Mouse (Mus musculus): ENCODE results near the gene Cth. TPM values are rescaled to one million over a fixed set of nuclear protein-coding genes. Genes with fewer than 3 reads are reported as not detected.
A peak's percentile ranks its signal among the peaks of the same experiment; 100 is the strongest.

Gene Cth
- total and polyA plus RNA-seq, 2 experiments = 446 to 1,116 TPM

DNA sequence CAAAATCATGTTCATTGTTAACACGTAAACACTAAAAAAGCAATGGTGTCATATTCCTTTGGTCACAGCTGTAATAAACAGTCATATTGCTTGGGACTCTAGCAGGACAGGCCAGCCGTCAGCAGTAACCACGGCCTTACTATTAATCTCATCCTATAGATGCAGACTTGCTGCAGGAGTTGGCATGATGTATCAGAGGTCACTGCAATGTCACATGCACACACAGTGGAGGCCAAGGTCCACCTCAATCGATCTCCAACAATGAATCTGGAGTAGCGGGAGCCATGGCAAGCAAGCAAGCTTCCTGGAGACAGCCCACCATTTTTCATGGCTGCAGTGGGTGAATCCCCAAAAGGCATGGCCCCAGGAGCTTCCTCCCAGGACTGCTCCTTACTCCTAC lies 23.2 kb downstream of the Cth start:
- TF ChIP-seq POLR2A (IDR thresholded peaks at IDR 0.05; ENCODE audit: extremely low read depth, insufficient read depth, low read length) (no peak), CTCF (IDR thresholded peaks at IDR 0.05; ENCODE audit: low read depth, low read length) (no peak)
- Histone ChIP-seq H3K79me2 (ENCODE audit: control insufficient read depth, insufficient read depth, low read length) (no peaks in the 10 kb centered on the region; the same call in 1 of the 2 replicates), H3K4me3 (ENCODE audit: insufficient read depth, low read depth, low read length) (no peak overlapping the region), H3K9ac (ENCODE audit: low read depth, low read length) (no peak overlapping the region), H3K27ac (replicated peaks; ENCODE audit: insufficient read depth, low read depth, low read length) (no peak overlapping the region), H3K27me3 (ENCODE audit: control insufficient read depth, insufficient read depth, low read length) (no peaks in the 10 kb centered on the region), H3K36me3 (ENCODE audit: control insufficient read depth, insufficient read depth, low read length) (peaks cover 69% of the 10 kb centered on the region), H3K4me1 (ENCODE audit: control insufficient read depth, insufficient read depth, low read length) (peaks cover 13% of the 10 kb centered on the region; the same call in 1 of the 2 replicates)
- 58% methylated on average over 5 of the region's 5 CpGs for WGBS
- peak; percentile 73 for DNase-seq (ENCODE audit: extremely low read depth, low read depth, low spot score)

DNA sequence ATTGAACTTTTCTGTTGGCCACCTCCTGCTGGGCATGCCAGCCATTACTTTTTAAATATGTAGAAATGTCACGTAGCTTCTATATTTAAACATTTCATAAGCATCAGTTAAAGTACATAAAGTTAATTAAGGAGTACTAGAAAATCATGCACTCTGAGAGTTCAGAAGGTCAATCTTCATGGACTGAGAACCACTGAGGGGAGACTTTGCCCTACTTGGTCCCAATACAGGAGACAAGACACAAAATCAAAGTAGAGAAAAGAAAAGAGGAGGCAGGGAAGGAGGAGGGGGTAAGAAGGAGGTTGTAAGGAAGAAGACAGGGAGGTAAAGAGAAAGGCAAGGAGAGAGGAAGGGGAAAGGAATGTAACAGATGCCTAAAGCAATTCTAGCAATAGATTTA lies 24.9 kb downstream of the Cth start:
- H3K79me2 ChIP-seq (ENCODE audit: control insufficient read depth, insufficient read depth, low read length) = no peaks in the 10 kb centered on the region
- no peak overlapping the region for H3K9ac ChIP-seq (ENCODE audit: low read depth, low read length)
- H3K27me3 ChIP-seq (ENCODE audit: control insufficient read depth, insufficient read depth, low read length) = no peaks in the 10 kb centered on the region
- H3K27ac ChIP-seq (replicated peaks; ENCODE audit: insufficient read depth, low read depth, low read length) = no peak overlapping the region
- peaks cover 9% of the 10 kb centered on the region; the same call in 1 of the 2 replicates for H3K4me1 ChIP-seq (ENCODE audit: control insufficient read depth, insufficient read depth, low read length)
- no peak for TF ChIP-seq CTCF (IDR thresholded peaks at IDR 0.05; ENCODE audit: low read depth, low read length)
- TF ChIP-seq POLR2A (IDR thresholded peaks at IDR 0.05; ENCODE audit: extremely low read depth, insufficient read depth, low read length) = no peak
- H3K36me3 ChIP-seq (ENCODE audit: control insufficient read depth, insufficient read depth, low read length) = peaks cover 69% of the 10 kb centered on the region
- H3K4me3 ChIP-seq (ENCODE audit: insufficient read depth, low read depth, low read length) = no peak overlapping the region
- 74% methylated on average over 1 of the region's 1 CpGs for WGBS
- no peak for DNase-seq (ENCODE audit: extremely low read depth, low read depth, low spot score)

DNA sequence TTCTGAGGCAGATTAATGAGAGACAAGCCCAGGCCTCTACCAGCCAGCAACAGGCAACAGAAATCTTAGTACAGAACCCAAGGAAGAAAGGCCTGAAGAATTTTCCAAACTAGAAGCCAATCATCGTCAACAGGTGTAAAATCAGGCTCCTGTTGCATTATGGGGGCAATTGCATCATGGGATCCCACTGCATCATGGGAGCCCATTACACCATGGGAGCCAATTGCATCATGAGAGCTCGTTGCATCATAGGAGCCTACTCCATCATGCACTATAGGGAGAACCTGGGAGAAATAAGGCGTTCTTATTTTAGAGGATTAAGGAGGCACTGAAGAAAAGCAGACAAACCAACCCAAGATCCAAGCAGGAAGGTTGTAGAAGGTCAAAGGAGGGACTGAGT lies 27.2 kb downstream of the Cth start:
- H3K9ac ChIP-seq (ENCODE audit: low read depth, low read length) = no peak overlapping the region
- no peak for DNase-seq (ENCODE audit: extremely low read depth, low read depth, low spot score)
- no peak overlapping the region for H3K27ac ChIP-seq (replicated peaks; ENCODE audit: insufficient read depth, low read depth, low read length)
- 88% methylated on average over 3 of the region's 3 CpGs for WGBS
- TF ChIP-seq CTCF (IDR thresholded peaks at IDR 0.05; ENCODE audit: low read depth, low read length) (no peak), POLR2A (IDR thresholded peaks at IDR 0.05; ENCODE audit: extremely low read depth, insufficient read depth, low read length) (no peak)
- H3K27me3 ChIP-seq (ENCODE audit: control insufficient read depth, insufficient read depth, low read length) = no peaks in the 10 kb centered on the region
- H3K4me1 ChIP-seq (ENCODE audit: control insufficient read depth, insufficient read depth, low read length) = peaks cover 2% of the 10 kb centered on the region; the same call in 1 of the 2 replicates
- H3K36me3 ChIP-seq (ENCODE audit: control insufficient read depth, insufficient read depth, low read length) = peaks cover 67% of the 10 kb centered on the region
- no peaks in the 10 kb centered on the region for H3K79me2 ChIP-seq (ENCODE audit: control insufficient read depth, insufficient read depth, low read length)
- H3K4me3 ChIP-seq (ENCODE audit: insufficient read depth, low read depth, low read length) = no peak overlapping the region

DNA sequence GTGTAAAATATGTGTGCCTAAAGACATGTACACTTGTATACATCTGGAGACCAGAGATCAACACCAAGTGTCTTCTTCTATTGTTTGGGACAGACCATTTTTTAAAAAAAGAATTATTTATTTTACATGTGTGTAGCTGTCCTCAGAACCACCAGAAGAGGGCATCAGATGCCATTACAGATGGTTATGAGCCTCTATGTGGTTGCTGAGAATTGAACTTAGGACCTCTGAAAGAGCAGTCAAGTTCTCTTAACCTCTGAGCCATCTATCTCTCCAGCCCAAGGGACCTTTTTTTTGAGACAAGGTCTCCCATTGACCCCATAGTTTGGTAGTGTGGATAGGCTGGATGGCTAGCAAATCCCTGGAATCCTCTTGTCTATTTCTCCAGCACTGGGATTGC lies 33.1 kb downstream of the Cth start:
- DNase-seq (ENCODE audit: extremely low read depth, low read depth, low spot score) = peak; percentile 53
- Histone ChIP-seq H3K9ac (ENCODE audit: low read depth, low read length) (no peak overlapping the region), H3K4me3 (ENCODE audit: insufficient read depth, low read depth, low read length) (no peak overlapping the region), H3K36me3 (ENCODE audit: control insufficient read depth, insufficient read depth, low read length) (peaks cover 31% of the 10 kb centered on the region), H3K4me1 (ENCODE audit: control insufficient read depth, insufficient read depth, low read length) (no peaks in the 10 kb centered on the region), H3K27me3 (ENCODE audit: control insufficient read depth, insufficient read depth, low read length) (no peaks in the 10 kb centered on the region), H3K79me2 (ENCODE audit: control insufficient read depth, insufficient read depth, low read length) (no peaks in the 10 kb centered on the region), H3K27ac (replicated peaks; ENCODE audit: insufficient read depth, low read depth, low read length) (no peak overlapping the region)
- TF ChIP-seq CTCF (IDR thresholded peaks at IDR 0.05; ENCODE audit: low read depth, low read length) (no peak), POLR2A (IDR thresholded peaks at IDR 0.05; ENCODE audit: extremely low read depth, insufficient read depth, low read length) (no peak)

DNA sequence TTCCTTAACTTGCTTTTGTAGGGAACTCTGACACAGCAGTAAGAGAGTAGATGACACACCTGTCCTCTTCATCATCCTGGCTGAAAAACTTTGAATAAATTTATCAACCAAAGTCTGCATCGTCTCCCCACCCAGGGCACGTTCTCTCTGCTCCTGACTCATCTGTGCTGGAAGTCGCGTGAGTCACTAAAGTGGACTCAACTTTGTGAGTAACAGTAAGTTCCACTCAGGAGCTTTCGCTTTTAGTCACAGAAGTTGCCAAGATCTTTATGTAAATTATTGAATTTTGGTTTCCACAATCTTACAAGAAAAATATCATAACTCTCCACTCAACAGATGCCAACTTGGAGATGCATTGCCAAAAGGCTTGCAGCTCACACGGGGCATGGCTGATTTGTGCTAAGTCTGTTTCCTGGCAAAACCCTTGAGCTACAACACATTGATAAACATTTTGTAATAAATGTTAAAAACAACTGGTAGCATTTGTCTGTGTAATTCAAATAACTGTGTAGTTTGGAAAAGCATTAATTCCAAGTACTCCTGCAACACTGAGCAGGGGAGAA lies 40.7 kb downstream of the Cth start:
- Histone ChIP-seq H3K4me1 (ENCODE audit: control insufficient read depth, insufficient read depth, low read length) (no peaks in the 10 kb centered on the region; the same call in none of the 2 replicates), H3K79me2 (ENCODE audit: control insufficient read depth, insufficient read depth, low read length) (no peaks in the 10 kb centered on the region), H3K27ac (replicated peaks; ENCODE audit: insufficient read depth, low read depth, low read length) (no peak overlapping the region), H3K4me3 (ENCODE audit: insufficient read depth, low read depth, low read length) (no peak overlapping the region), H3K36me3 (ENCODE audit: control insufficient read depth, insufficient read depth, low read length) (no peaks in the 10 kb centered on the region), H3K27me3 (ENCODE audit: control insufficient read depth, insufficient read depth, low read length) (no peaks in the 10 kb centered on the region), H3K9ac (ENCODE audit: low read depth, low read length) (no peak overlapping the region)
- TF ChIP-seq POLR2A (IDR thresholded peaks at IDR 0.05; ENCODE audit: extremely low read depth, insufficient read depth, low read length) = no peak
- WGBS = 78% methylated on average over 6 of the region's 6 CpGs
- no peak for DNase-seq (ENCODE audit: extremely low read depth, low read depth, low spot score)

DNA sequence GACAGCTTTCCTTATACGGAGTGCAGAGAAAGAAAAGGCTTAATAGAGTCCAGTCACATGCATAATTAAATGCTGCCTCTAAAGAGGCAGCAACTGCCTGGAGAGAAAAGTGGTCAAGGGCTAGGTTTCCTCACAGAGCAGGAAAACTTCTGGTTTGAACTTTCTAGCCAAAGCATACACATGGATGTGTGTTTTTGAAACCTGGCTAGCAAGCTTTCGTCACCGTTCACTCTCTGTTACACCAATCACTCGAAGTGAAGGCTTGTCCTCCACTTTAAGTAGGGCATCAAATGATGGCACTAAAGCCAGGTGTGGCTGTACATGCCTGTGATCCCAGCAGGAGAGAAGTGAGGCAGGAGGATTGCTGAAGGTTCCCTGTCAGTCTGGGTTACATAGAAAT lies 41.8 kb downstream of the Cth start:
- H3K36me3 ChIP-seq (ENCODE audit: control insufficient read depth, insufficient read depth, low read length) = no peaks in the 10 kb centered on the region
- no peaks in the 10 kb centered on the region; the same call in none of the 2 replicates for H3K4me1 ChIP-seq (ENCODE audit: control insufficient read depth, insufficient read depth, low read length)
- H3K9ac ChIP-seq (ENCODE audit: low read depth, low read length) = no peak overlapping the region
- DNase-seq (ENCODE audit: extremely low read depth, low read depth, low spot score) = peak; percentile 56
- H3K79me2 ChIP-seq (ENCODE audit: control insufficient read depth, insufficient read depth, low read length) = no peaks in the 10 kb centered on the region
- no peak overlapping the region for H3K27ac ChIP-seq (replicated peaks; ENCODE audit: insufficient read depth, low read depth, low read length)
- no peaks in the 10 kb centered on the region for H3K27me3 ChIP-seq (ENCODE audit: control insufficient read depth, insufficient read depth, low read length)
- TF ChIP-seq POLR2A (IDR thresholded peaks at IDR 0.05; ENCODE audit: extremely low read depth, insufficient read depth, low read length) = no peak
- TF ChIP-seq CTCF (IDR thresholded peaks at IDR 0.05; ENCODE audit: low read depth, low read length) = no peak
- no peak overlapping the region for H3K4me3 ChIP-seq (ENCODE audit: insufficient read depth, low read depth, low read length)
- 38% methylated on average over 4 of the region's 4 CpGs for WGBS

Measured in liver, adult 2 months (tissue).